Mouse (Mus musculus): ENCODE data around the gene Kcna2. TPM values are rescaled to one million over a fixed set of nuclear protein-coding genes. Genes with fewer than 3 reads are reported as not detected.

Kcna2 gene
- polyA plus RNA-seq, 1 experiment = 3.8 TPM

GRCm38 (mm10) chr3:107147126-107147525, 46.2 kb downstream of the Kcna2 start:
- no peaks in the 10 kb centered on the region for H3K36me3 ChIP-seq (ENCODE audit: control insufficient read depth, insufficient read depth, low read length)
- WGBS = 91% methylated on average over 7 of the region's 7 CpGs
- H3K4me3 ChIP-seq (ENCODE audit: extremely low read depth, insufficient read depth, insufficient read length) = no peak overlapping the region
- TF ChIP-seq CTCF (IDR thresholded peaks at IDR 0.05; ENCODE audit: extremely low read depth, insufficient read depth, insufficient read length, insufficient replicate concordance) (no peak), POLR2A (IDR thresholded peaks at IDR 0.05; ENCODE audit: low read depth, low read length) (no peak)
- no peak for DNase-seq (ENCODE audit: low read depth in 1 of 2, low spot score in 2 of 2)
- no peaks in the 10 kb centered on the region for H3K27me3 ChIP-seq (ENCODE audit: control insufficient read depth, insufficient read depth, low read length)
- H3K27ac ChIP-seq (ENCODE audit: insufficient read depth, low read length) = no peak overlapping the region
- no peaks in the 10 kb centered on the region for H3K4me1 ChIP-seq (ENCODE audit: control insufficient read depth, insufficient read depth, insufficient read length)

- H3K4me3 ChIP-seq (ENCODE audit: extremely low read depth, insufficient read depth, insufficient read length) = no peak overlapping the region
- DNase-seq (ENCODE audit: low read depth in 1 of 2, low spot score in 2 of 2) = peak; percentile 15 to 41
- H3K27me3 ChIP-seq (ENCODE audit: control insufficient read depth, insufficient read depth, low read length) = no peaks in the 10 kb centered on the region
- 65% methylated on average over 3 of the region's 3 CpGs for WGBS
- TF ChIP-seq POLR2A (IDR thresholded peaks at IDR 0.05; ENCODE audit: low read depth, low read length) (no peak), CTCF (IDR thresholded peaks at IDR 0.05; ENCODE audit: extremely low read depth, insufficient read depth, insufficient read length, insufficient replicate concordance) (peak; percentile 78; the same call in 1 of the 2 replicates)
- no peaks in the 10 kb centered on the region for H3K4me1 ChIP-seq (ENCODE audit: control insufficient read depth, insufficient read depth, insufficient read length)
- no peak overlapping the region for H3K27ac ChIP-seq (ENCODE audit: insufficient read depth, low read length)
- H3K36me3 ChIP-seq (ENCODE audit: control insufficient read depth, insufficient read depth, low read length) = no peaks in the 10 kb centered on the region
Observed at GRCm38 (mm10) chr3:107149006-107149405, 48.1 kb downstream of the Kcna2 start.

GRCm38 (mm10) chr3:107150469-107150868, 49.5 kb downstream of the Kcna2 start:
- Histone ChIP-seq H3K4me3 (ENCODE audit: extremely low read depth, insufficient read depth, insufficient read length) (no peak overlapping the region), H3K27ac (ENCODE audit: insufficient read depth, low read length) (no peak overlapping the region), H3K27me3 (ENCODE audit: control insufficient read depth, insufficient read depth, low read length) (no peaks in the 10 kb centered on the region), H3K4me1 (ENCODE audit: control insufficient read depth, insufficient read depth, insufficient read length) (no peaks in the 10 kb centered on the region), H3K36me3 (ENCODE audit: control insufficient read depth, insufficient read depth, low read length) (no peaks in the 10 kb centered on the region)
- TF ChIP-seq POLR2A (IDR thresholded peaks at IDR 0.05; ENCODE audit: low read depth, low read length) (no peak), CTCF (IDR thresholded peaks at IDR 0.05; ENCODE audit: extremely low read depth, insufficient read depth, insufficient read length, insufficient replicate concordance) (no peak)
- DNase-seq (ENCODE audit: low read depth in 1 of 2, low spot score in 2 of 2) = no peak
- WGBS = 68% methylated on average over 3 of the region's 3 CpGs

GRCm38 (mm10) chr3:107150872-107151540, 50.1 kb downstream of the Kcna2 start:
- Histone ChIP-seq H3K36me3 (ENCODE audit: control insufficient read depth, insufficient read depth, low read length) (no peaks in the 10 kb centered on the region), H3K4me1 (ENCODE audit: control insufficient read depth, insufficient read depth, insufficient read length) (no peaks in the 10 kb centered on the region), H3K27me3 (ENCODE audit: control insufficient read depth, insufficient read depth, low read length) (no peaks in the 10 kb centered on the region), H3K4me3 (ENCODE audit: extremely low read depth, insufficient read depth, insufficient read length) (no peak overlapping the region), H3K27ac (ENCODE audit: insufficient read depth, low read length) (no peak overlapping the region)
- no peak for TF ChIP-seq POLR2A (IDR thresholded peaks at IDR 0.05; ENCODE audit: low read depth, low read length)
- TF ChIP-seq CTCF (IDR thresholded peaks at IDR 0.05; ENCODE audit: extremely low read depth, insufficient read depth, insufficient read length, insufficient replicate concordance) = no peak
- DNase-seq (ENCODE audit: low read depth in 1 of 2, low spot score in 2 of 2) = no peak
- 65% methylated on average over 7 of the region's 7 CpGs for WGBS

GRCm38 (mm10) chr3:107153772-107154655, 53.1 kb downstream of the Kcna2 start:
- Histone ChIP-seq H3K27me3 (ENCODE audit: control insufficient read depth, insufficient read depth, low read length) (no peaks in the 10 kb centered on the region), H3K36me3 (ENCODE audit: control insufficient read depth, insufficient read depth, low read length) (no peaks in the 10 kb centered on the region), H3K27ac (ENCODE audit: insufficient read depth, low read length) (no peak overlapping the region), H3K4me1 (ENCODE audit: control insufficient read depth, insufficient read depth, insufficient read length) (no peaks in the 10 kb centered on the region), H3K4me3 (ENCODE audit: extremely low read depth, insufficient read depth, insufficient read length) (no peak overlapping the region)
- DNase-seq (ENCODE audit: low read depth in 1 of 2, low spot score in 2 of 2) = no peak
- WGBS = 83% methylated on average over 11 of the region's 11 CpGs
- TF ChIP-seq CTCF (IDR thresholded peaks at IDR 0.05; ENCODE audit: extremely low read depth, insufficient read depth, insufficient read length, insufficient replicate concordance) (no peak), POLR2A (IDR thresholded peaks at IDR 0.05; ENCODE audit: low read depth, low read length) (no peak)

- H3K27ac ChIP-seq (ENCODE audit: insufficient read depth, low read length) = no peak overlapping the region
- DNase-seq (ENCODE audit: low read depth in 1 of 2, low spot score in 2 of 2) = no peak
- 98% methylated on average over 7 of the region's 7 CpGs for WGBS
- H3K4me3 ChIP-seq (ENCODE audit: extremely low read depth, insufficient read depth, insufficient read length) = no peak overlapping the region
- H3K4me1 ChIP-seq (ENCODE audit: control insufficient read depth, insufficient read depth, insufficient read length) = no peaks in the 10 kb centered on the region
- H3K27me3 ChIP-seq (ENCODE audit: control insufficient read depth, insufficient read depth, low read length) = no peaks in the 10 kb centered on the region
- no peak for TF ChIP-seq CTCF (IDR thresholded peaks at IDR 0.05; ENCODE audit: extremely low read depth, insufficient read depth, insufficient read length, insufficient replicate concordance)
- no peak for TF ChIP-seq POLR2A (IDR thresholded peaks at IDR 0.05; ENCODE audit: low read depth, low read length)
- no peaks in the 10 kb centered on the region for H3K36me3 ChIP-seq (ENCODE audit: control insufficient read depth, insufficient read depth, low read length)
Observed at GRCm38 (mm10) chr3:107158856-107159255, 57.9 kb downstream of the Kcna2 start.

All from spleen, adult 2 months (tissue).